Mouse (Mus musculus) stomach, embryonic 16.5 days (tissue): ENCODE data around the gene Med21. TPM values are rescaled to one million over a fixed set of nuclear protein-coding genes. Genes with fewer than 3 reads are reported as not detected.

Experiments used
- ATAC-seq: fragments of 200-750 bp; cut with Nextera tagmentation; 2 replicates; pipeline ENCODE4 v1.8.0; 2017; ENCODE audit warnings: moderate number of reproducible peaks, moderate TSS enrichment; ENCODE audit not compliant: insufficient read depth, low FRiP score
- H3K27ac ChIP-seq: fragments of 300-500 bp; sonication (generic); 2 replicates; pipeline ENCODE4 v1.5.1; 2014; ENCODE audit warnings: low read length
- H3K27me3 ChIP-seq: fragments of 300-500 bp; sonication (generic); 2 replicates; pipeline ENCODE4 v1.6.1; 2014; ENCODE audit warnings: low read length, control low read depth, mixed read lengths; ENCODE audit not compliant: control insufficient read depth, insufficient read depth
- H3K36me3 ChIP-seq: fragments of 300-500 bp; sonication (generic); 2 replicates; pipeline ENCODE4 v1.6.1; 2014; ENCODE audit warnings: low read length; ENCODE audit not compliant: control insufficient read depth, insufficient read depth
- H3K4me1 ChIP-seq: fragments of 300-500 bp; sonication (generic); 2 replicates; pipeline ENCODE4 v1.6.1; 2014; ENCODE audit warnings: low read length, control low read depth, mixed read lengths; ENCODE audit not compliant: control insufficient read depth, insufficient read depth
- H3K4me2 ChIP-seq: fragments of 300-500 bp; sonication (generic); 2 replicates; pipeline ENCODE4 v1.6.1; 2014; ENCODE audit warnings: low read depth, low read length, mixed read lengths
- H3K4me3 ChIP-seq: fragments of 300-500 bp; sonication (generic); replicated peaks from 2 replicates; pipeline ENCODE4 v1.5.1; 2014; ENCODE audit warnings: mild to moderate bottlenecking, low read length
- H3K9ac ChIP-seq: fragments of 300-500 bp; sonication (generic); 2 replicates; pipeline ENCODE4 v1.6.1; 2014; ENCODE audit warnings: low read length
- H3K9me3 ChIP-seq: fragments of 300-500 bp; sonication (generic); replicated peaks from 2 replicates; pipeline ENCODE4 v1.6.1; 2016; ENCODE audit warnings: low read length, control low read depth; ENCODE audit not compliant: control insufficient read depth
- WGBS: fragments of 180-500 bp; shearing (Covaris S2); extraction: QIAGEN DNeasy Blood & Tissue Kit; methylation state at CpG from one replicate; pipeline ENCODE4 v1.1.7; 2014; 5-methylcytosine and 5-hydroxymethylcytosine counted together
- polyA plus RNA-seq: library from polyadenylated mRNA; unstranded; fragments of >200 nt; fragmentation: Nextera tagmentation; extraction: Ambion mirVana; gene quantifications from 2 replicates; pipeline ENCODE4 v1.2.1, GENCODE M21; 2015

Med21 gene
- polyA plus RNA-seq, 1 experiment from 2014 or later = 140 TPM

DNA sequence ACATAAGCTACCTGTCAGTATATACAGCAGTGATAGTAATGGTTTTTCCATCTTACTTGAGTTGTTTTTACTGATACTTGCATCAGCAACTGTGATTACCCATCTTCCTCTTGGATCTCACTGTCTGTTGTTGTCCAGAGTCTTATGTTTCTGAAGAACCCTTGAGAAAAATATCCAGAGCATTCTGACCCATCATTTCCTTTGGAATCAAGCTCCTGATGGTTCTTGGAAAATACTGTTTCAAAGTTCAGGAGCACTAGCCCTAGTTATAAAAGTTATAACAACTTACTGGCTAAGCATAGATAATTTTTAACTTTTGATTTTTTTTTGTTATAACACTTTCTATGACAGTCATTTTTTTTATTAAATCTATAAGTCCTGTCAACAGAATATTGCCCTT lies 9.1 kb downstream of the Med21 start:
- Histone ChIP-seq H3K36me3 (0 out of 2 replicates have a peak, but pooled peaks cover 2% of the 10 kb centered on the region), H3K27ac (no peak overlapping the region)
- ATAC-seq = no peak

DNA sequence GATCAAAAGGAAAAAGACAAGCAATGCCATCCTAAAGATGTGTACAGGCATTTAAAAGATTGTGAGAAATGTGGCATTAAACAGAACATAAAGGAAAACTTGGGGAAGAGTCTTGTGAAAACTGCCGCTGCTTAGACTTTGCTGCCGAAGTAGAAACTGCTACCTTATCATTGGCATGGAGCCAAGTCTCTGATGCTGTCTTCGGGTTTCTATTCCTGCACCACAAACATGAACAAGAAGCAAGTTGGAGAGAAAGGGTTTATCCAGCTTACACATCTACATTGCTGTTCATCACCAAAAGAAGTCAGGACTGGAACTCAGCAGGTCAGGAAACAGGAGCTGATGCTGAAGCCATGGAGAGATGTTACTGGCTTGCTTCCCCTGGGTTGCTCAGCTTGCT lies 10.8 kb downstream of the Med21 start:
- WGBS = 63% methylated on average over 3 of the region's 3 CpGs
- no peaks in the 10 kb centered on the region for H3K27me3 ChIP-seq
- no peak for ATAC-seq
- H3K4me1 ChIP-seq = no peaks in the 10 kb centered on the region
- 0 out of 2 replicates have a peak, but pooled peaks cover 2% of the 10 kb centered on the region for H3K36me3 ChIP-seq
- H3K4me2 ChIP-seq = no peak overlapping the region
- no peak overlapping the region for H3K9ac ChIP-seq
- H3K4me3 ChIP-seq = no peak overlapping the region
- no peaks in the 10 kb centered on the region for H3K9me3 ChIP-seq
- H3K27ac ChIP-seq = no peak overlapping the region

More for the DNA sequence above, 9.1 kb downstream of the Med21 start:
- H3K27me3 ChIP-seq = no peaks in the 10 kb centered on the region
- no peak overlapping the region for H3K4me2 ChIP-seq
- no peaks in the 10 kb centered on the region for H3K9me3 ChIP-seq
- no peak overlapping the region for H3K9ac ChIP-seq
- no peak overlapping the region for H3K4me3 ChIP-seq
- no peaks in the 10 kb centered on the region for H3K4me1 ChIP-seq

DNA sequence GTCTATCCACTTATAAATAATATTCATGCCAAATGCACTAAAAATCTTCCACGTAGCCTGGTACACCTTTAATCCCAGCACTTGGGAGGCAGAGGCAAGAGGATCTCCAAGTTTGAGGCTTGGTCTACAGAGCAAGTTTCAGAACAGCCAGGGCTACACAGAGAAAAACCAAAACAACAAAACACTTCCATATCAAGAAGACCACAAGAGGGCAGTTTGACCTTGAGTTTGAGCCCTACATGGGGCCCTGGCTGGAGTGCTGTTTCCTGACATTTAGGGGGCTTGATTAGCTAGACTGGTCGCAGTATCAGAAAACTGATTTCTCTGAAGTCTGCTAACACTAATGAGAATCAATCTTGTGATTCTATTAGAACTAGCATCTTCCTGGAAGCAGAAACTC lies 18.2 kb downstream of the Med21 start:
- ATAC-seq = no peak
- Histone ChIP-seq H3K27me3 (no peaks in the 10 kb centered on the region), H3K4me1 (no peaks in the 10 kb centered on the region), H3K4me2 (no peak overlapping the region), H3K9ac (no peak overlapping the region), H3K27ac (no peak overlapping the region), H3K4me3 (no peak overlapping the region), H3K36me3 (no peaks in the 10 kb centered on the region), H3K9me3 (no peaks in the 10 kb centered on the region)
- 71% methylated on average over 2 of the region's 2 CpGs for WGBS

DNA sequence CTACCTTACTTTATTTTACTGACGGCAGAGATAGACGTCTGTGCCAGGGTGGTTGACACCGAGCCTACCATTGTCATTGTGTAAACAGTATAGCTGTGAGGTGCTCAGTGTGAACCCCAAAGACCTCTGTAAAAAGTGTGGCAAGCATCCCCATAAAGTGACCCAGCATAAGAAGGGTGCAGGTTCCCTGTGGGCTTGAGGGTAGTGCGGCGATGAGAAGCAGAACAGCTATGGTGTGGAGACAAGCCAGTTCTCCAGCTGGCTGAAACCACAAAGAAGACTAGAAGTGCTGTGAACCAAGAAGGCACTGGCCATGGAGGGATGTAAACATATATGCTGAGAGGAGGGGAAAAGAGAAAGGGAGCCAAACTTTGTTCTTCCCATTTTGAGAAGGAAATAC lies 19.3 kb downstream of the Med21 start:
- no peak for ATAC-seq
- 68% methylated on average over 5 of the region's 5 CpGs for WGBS
- no peak overlapping the region for H3K27ac ChIP-seq
- no peak overlapping the region for H3K4me3 ChIP-seq
- H3K4me1 ChIP-seq = no peaks in the 10 kb centered on the region
- H3K9me3 ChIP-seq = no peaks in the 10 kb centered on the region
- no peak overlapping the region for H3K9ac ChIP-seq
- H3K36me3 ChIP-seq = no peaks in the 10 kb centered on the region
- no peaks in the 10 kb centered on the region for H3K27me3 ChIP-seq
- no peak overlapping the region for H3K4me2 ChIP-seq

DNA sequence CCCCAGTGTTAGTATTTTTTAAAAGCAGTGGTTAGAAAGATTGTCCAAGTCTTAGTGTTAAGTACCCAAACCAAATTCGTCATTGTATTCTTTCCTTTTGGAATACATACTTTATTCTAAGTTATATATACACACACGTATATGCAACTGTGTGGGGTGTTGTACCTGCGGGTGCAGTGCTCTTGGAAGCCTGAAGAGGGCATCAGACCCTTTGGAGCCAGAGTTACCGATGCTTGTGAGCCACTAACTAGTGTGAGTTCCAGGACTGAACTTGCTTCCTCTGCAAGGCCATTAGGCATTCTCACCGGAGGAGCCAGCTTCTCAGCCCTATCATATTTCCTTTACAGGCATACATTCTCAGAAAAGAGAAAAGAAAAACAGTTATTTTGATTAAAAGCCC lies 20.3 kb downstream of the Med21 start:
- H3K4me2 ChIP-seq = no peak overlapping the region
- no peaks in the 10 kb centered on the region for H3K4me1 ChIP-seq
- H3K9me3 ChIP-seq = no peaks in the 10 kb centered on the region
- WGBS = 32% methylated on average over 5 of the region's 5 CpGs
- no peak for ATAC-seq
- no peaks in the 10 kb centered on the region for H3K36me3 ChIP-seq
- H3K9ac ChIP-seq = no peak overlapping the region
- no peak overlapping the region for H3K4me3 ChIP-seq
- no peaks in the 10 kb centered on the region for H3K27me3 ChIP-seq
- no peak overlapping the region for H3K27ac ChIP-seq

DNA sequence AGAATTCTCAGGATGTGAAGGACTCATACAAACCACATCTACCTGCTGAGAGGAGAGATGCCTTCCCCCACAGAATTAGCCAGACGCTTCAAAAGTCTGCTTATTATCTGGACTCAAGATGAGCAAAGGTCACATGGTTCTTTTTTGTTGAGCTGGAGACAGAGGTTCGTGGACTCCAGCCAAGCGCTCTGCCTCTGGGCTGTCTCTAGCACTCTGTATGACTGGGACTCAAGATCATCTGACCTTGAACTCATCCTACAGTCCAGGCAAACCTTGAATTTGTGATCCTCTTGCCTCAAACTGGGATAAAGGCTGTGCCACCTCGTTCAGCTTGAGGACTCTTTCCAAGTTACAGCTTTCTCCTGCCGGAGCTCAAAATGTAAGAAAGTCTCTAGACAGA lies 21.8 kb downstream of the Med21 start:
- Histone ChIP-seq H3K4me1 (no peaks in the 10 kb centered on the region), H3K9ac (no peak overlapping the region), H3K36me3 (no peaks in the 10 kb centered on the region), H3K27me3 (no peaks in the 10 kb centered on the region), H3K27ac (no peak overlapping the region), H3K4me3 (no peak overlapping the region), H3K9me3 (no peaks in the 10 kb centered on the region), H3K4me2 (no peak overlapping the region)
- no peak for ATAC-seq
- 62% methylated on average over 5 of the region's 5 CpGs for WGBS

DNA sequence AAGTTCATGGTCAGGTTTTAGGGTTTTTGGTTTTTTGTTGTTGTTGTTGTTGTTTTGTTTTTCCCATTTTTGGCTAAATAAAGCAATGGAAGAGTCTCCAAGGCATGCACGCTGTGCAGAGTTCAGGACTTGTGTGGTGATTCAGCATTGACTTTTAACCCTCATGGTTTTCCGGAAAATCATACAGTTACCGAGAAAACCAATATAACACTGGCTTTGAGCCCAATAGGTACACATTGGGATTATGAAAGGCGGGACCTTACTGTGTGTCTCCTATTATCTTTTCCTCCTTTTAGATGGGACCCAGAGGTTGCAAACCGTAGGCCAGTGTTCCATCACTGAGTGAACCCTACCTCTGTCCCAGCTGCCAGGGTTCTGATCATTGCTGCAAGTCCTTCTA lies 22.6 kb downstream of the Med21 start:
- Histone ChIP-seq H3K27me3 (no peaks in the 10 kb centered on the region), H3K4me3 (no peak overlapping the region), H3K9me3 (no peaks in the 10 kb centered on the region), H3K4me1 (no peaks in the 10 kb centered on the region), H3K4me2 (no peak overlapping the region), H3K9ac (no peak overlapping the region), H3K27ac (no peak overlapping the region), H3K36me3 (no peaks in the 10 kb centered on the region)
- 83% methylated on average over 5 of the region's 5 CpGs for WGBS
- no peak for ATAC-seq

DNA sequence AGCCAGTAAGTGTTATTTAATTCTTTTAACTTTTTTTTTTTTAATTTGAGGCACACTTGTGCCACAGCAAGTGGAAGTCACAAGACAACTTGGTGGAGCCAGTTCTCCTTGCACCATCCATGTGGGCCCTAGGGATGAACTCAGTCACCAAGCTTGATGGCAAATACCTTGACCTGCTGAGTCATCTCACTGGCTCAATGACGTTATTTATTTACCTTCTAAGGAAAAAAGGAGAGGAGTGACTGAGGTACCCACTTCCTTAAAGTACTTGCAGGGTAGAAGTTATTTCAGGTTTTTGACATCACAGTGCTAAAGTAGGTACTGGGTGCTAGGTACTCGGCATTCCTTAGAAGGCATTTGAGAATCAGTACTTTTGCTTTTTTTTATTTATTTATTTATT lies 23.1 kb downstream of the Med21 start:
- no peak overlapping the region for H3K4me2 ChIP-seq
- no peak for ATAC-seq
- H3K27ac ChIP-seq = no peak overlapping the region
- H3K4me3 ChIP-seq = no peak overlapping the region
- H3K9ac ChIP-seq = no peak overlapping the region
- WGBS = 62% methylated on average over 2 of the region's 2 CpGs
- H3K36me3 ChIP-seq = no peaks in the 10 kb centered on the region
- no peaks in the 10 kb centered on the region for H3K9me3 ChIP-seq
- H3K27me3 ChIP-seq = no peaks in the 10 kb centered on the region
- no peaks in the 10 kb centered on the region for H3K4me1 ChIP-seq

DNA sequence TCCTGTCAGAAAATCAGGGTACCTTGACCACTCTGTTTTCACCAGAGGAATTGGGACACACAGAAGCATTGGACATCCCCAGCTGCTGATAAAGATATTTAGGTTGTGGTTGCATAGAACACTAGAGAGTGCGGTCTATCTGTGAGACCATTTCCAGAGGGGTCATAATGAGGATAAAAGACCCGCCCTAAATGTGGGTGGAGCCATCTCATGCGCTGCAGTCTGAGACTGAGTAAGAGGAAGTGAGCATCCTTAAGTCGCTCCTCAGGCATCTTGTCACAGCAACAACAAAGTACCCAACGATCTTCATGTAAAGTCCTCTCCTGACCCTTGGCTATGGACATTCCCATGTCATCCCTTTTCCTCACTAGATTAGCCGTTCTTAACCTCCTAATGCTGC lies 24.5 kb downstream of the Med21 start:
- Histone ChIP-seq H3K27ac (no peak overlapping the region), H3K9ac (no peak overlapping the region), H3K4me3 (no peak overlapping the region), H3K27me3 (no peaks in the 10 kb centered on the region), H3K36me3 (no peaks in the 10 kb centered on the region), H3K4me2 (no peak overlapping the region), H3K4me1 (no peaks in the 10 kb centered on the region), H3K9me3 (no peaks in the 10 kb centered on the region)
- no peak for ATAC-seq
- 77% methylated on average over 6 of the region's 6 CpGs for WGBS

DNA sequence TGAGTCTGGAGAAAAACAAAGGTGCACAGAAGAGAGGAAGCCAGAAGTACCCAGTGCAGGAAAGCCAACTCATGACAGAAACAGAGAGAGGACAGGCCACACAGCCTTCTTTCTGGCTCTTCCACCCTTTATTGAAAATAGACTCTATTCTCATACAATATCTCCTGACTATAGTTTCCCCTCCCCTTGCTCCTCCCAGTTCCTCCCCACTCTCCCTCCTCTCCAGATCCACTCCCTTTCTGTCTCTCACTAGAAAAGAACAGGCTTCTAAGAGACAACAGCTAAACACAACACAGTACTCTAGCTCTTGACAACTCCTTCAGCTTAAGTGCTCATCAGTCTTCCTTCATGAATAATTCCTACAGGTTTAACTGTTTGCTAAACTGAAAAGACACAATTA lies 26.3 kb downstream of the Med21 start:
- no peak overlapping the region for H3K4me3 ChIP-seq
- no peaks in the 10 kb centered on the region for H3K4me1 ChIP-seq
- no peaks in the 10 kb centered on the region for H3K27me3 ChIP-seq
- no peak overlapping the region for H3K9ac ChIP-seq
- no peak for ATAC-seq
- H3K9me3 ChIP-seq = no peaks in the 10 kb centered on the region
- H3K4me2 ChIP-seq = no peak overlapping the region
- H3K27ac ChIP-seq = no peak overlapping the region
- H3K36me3 ChIP-seq = no peaks in the 10 kb centered on the region
